Mouse (Mus musculus) G1E (cell line): ENCODE results near the gene Socs5.

Source experiments
- CTCF ChIP-seq: IDR thresholded peaks from 2 replicates; pipeline ENCODE4 v1.5.1; 2012; ENCODE audit warnings: low read depth, low read length, inconsistent platforms, mixed read lengths
- GATA1 ChIP-seq: IDR thresholded peaks from 2 replicates; pipeline ENCODE4 v1.6.1; 2012; ENCODE audit warnings: borderline replicate concordance, low read length, inconsistent platforms, mixed read lengths

- TF ChIP-seq GATA1: no peak
- TF ChIP-seq CTCF: no peak
These were observed 14.4 kb upstream of the Socs5 start for GRCm38 (mm10) chr17:87093061-87093460.
